Mouse (Mus musculus): ENCODE data around the gene Slc25a48. TPM values are rescaled to one million over a fixed set of nuclear protein-coding genes. Genes with fewer than 3 reads are reported as not detected.

Slc25a48 gene
- total RNA-seq (2023), result not detected

GRCm38 (mm10) chr13:56438211-56439075 is at the start of gene Slc25a48:
Gene Slc25a48 (plus strand): TSS chr13:56438355.

GRCm38 (mm10) chr13:56426365-56426764 is 11.8 kb upstream of the Slc25a48 start, which contains the start of gene Gm3045:
Gene Gm3045 (plus strand): TSS chr13:56426594.

GRCm38 (mm10) chr13:56482146-56482545 is 44.0 kb downstream of the Slc25a48 start, which contains the start of gene Il9:
Gene Il9 (minus strand): TSS chr13:56482246.

GRCm38 (mm10) chr13:56522081-56522820 is 84.1 kb downstream of the Slc25a48 start, which contains the start of gene Fbxl21:
Gene Fbxl21 (plus strand): TSS chr13:56522472.

Other genes with a start within 250 kb of the Slc25a48 start
- not detected for gene Neurog1, start 186.2 kb upstream of the Slc25a48 start, total RNA-seq (2023)
- gene Cxcl14, start 141.8 kb upstream of the Slc25a48 start, total RNA-seq (2023), result not detected
- not detected for gene Gm3045, start 11.8 kb upstream of the Slc25a48 start, total RNA-seq (2023)
- not detected for gene Il9, start 43.9 kb downstream of the Slc25a48 start, total RNA-seq (2023)
- gene Fbxl21, start 84.1 kb downstream of the Slc25a48 start, total RNA-seq (2023), result 1 to 10 TPM in 1 of 2 experiments, under 1 TPM in 1; 0.68 to 1.7 TPM
- not detected for gene Lect2, start 110.1 kb downstream of the Slc25a48 start, total RNA-seq (2023)
- gene Tgfbi, start 171.2 kb downstream of the Slc25a48 start, total RNA-seq (2023), result 1 to 10 TPM; 1.5 to 1.9 TPM

All from T-cell, adult 66 days (primary cell).